Mouse (Mus musculus) embryonic facial prominence, embryonic 14.5 days (tissue): ENCODE data around the gene Prl8a6. TPM values are rescaled to one million over a fixed set of nuclear protein-coding genes. Genes with fewer than 3 reads are reported as not detected.
A peak's percentile ranks its signal among the peaks of the same experiment; 100 is the strongest.

ENCODE experiments used
- ATAC-seq: fragments of 200-750 bp; cut with Nextera tagmentation; 2 replicates; pipeline ENCODE4 v1.8.0; 2017; ENCODE audit warnings: low read depth, moderate number of reproducible peaks, moderate TSS enrichment
- DNase-seq: peaks from one replicate; pipeline ENCODE4 v3.0.0-alpha.2; 2015; ENCODE audit warnings: low spot score
- H3K27ac ChIP-seq: fragments of 300-500 bp; sonication (generic); replicated peaks from 2 replicates; pipeline ENCODE4 v1.5.1; 2014; ENCODE audit warnings: low read depth, mild to moderate bottlenecking, low read length, moderate library complexity
- H3K27me3 ChIP-seq: fragments of 300-500 bp; sonication (generic); replicated peaks from 2 replicates; pipeline ENCODE4 v1.6.1; 2014; ENCODE audit warnings: low read length; ENCODE audit not compliant: control insufficient read depth, insufficient read depth
- H3K36me3 ChIP-seq: fragments of 300-500 bp; sonication (generic); 2 replicates; pipeline ENCODE4 v1.6.1; 2014; ENCODE audit warnings: low read length, mixed read lengths; ENCODE audit not compliant: control insufficient read depth, insufficient read depth
- H3K4me1 ChIP-seq: fragments of 300-500 bp; sonication (generic); 2 replicates; pipeline ENCODE4 v1.6.1; 2014; ENCODE audit warnings: antibody characterized with exemption, low read length; ENCODE audit not compliant: control insufficient read depth, insufficient read depth
- H3K4me2 ChIP-seq: fragments of 300-500 bp; sonication (generic); 2 replicates; pipeline ENCODE4 v1.6.1; 2014; ENCODE audit warnings: low read depth, mild to moderate bottlenecking, low read length, moderate library complexity, mixed read lengths
- H3K4me3 ChIP-seq: fragments of 300-500 bp; sonication (generic); 2 replicates; pipeline ENCODE4 v1.5.1; 2014; ENCODE audit warnings: low read depth, mild to moderate bottlenecking, low read length
- H3K9ac ChIP-seq: fragments of 300-500 bp; sonication (generic); 2 replicates; pipeline ENCODE4 v1.6.1; 2014; ENCODE audit warnings: low read depth, mild to moderate bottlenecking, low read length, moderate library complexity, mixed read lengths
- H3K9me3 ChIP-seq: fragments of 300-500 bp; sonication (generic); 2 replicates; pipeline ENCODE4 v1.6.1; 2016; ENCODE audit warnings: low read length; ENCODE audit not compliant: control insufficient read depth
- WGBS: fragments of 180-500 bp; shearing (Covaris S2); extraction: QIAGEN DNeasy Blood & Tissue Kit; methylation state at CpG from one replicate; pipeline ENCODE4 v1.1.7; 2014; 5-methylcytosine and 5-hydroxymethylcytosine counted together
- polyA plus RNA-seq: library from polyadenylated mRNA; unstranded; fragments of >200 nt; fragmentation: Nextera tagmentation; extraction: Ambion mirVana; gene quantifications from 2 replicates; pipeline ENCODE4 v1.2.1, GENCODE M21; 2014

Gene Prl8a6
- polyA plus RNA-seq = not detected in 2 replicates

DNA sequence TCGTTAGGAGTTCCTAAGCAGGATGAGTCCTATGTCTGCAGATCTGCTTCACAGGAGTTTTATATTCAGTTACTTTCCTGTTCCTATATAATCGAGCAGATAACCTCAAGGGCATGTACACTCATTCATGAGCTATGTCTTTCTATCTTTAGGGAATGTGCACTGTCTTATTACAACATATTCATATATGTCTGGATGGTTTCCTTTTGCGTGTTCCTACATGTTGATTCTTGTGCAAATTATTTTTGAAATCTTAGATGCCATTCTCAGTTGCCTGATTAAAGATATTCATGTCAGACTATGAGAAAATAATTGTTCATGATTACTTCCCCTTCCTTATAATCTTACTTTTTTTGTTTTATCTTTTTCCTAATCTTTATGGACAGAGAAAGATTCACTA is at the start of gene Prl8a6:
Gene Prl8a6, minus strand, starts transcription at position 101 of the 400 bp plus-strand sequence.
- H3K9me3 ChIP-seq = no peaks in the 10 kb centered on the region
- H3K4me2 ChIP-seq = no peak within 1 kb of the TSS
- WGBS = 82% methylated on average over 3 of the region's 3 CpGs
- H3K36me3 ChIP-seq = no peaks in the 10 kb centered on the region
- no peak within 1 kb of the TSS for H3K9ac ChIP-seq
- no peaks in the 10 kb centered on the region for H3K4me1 ChIP-seq
- DNase-seq = no peak
- no peak for ATAC-seq
- no peak within 1 kb of the TSS for H3K27ac ChIP-seq
- H3K4me3 ChIP-seq = no peak within 1 kb of the TSS
- H3K27me3 ChIP-seq = no peaks in the 10 kb centered on the region

- no peak overlapping the region for H3K27ac ChIP-seq
- H3K4me3 ChIP-seq = no peak overlapping the region
- no peak overlapping the region for H3K9ac ChIP-seq
- H3K4me1 ChIP-seq = no peaks in the 10 kb centered on the region
- H3K9me3 ChIP-seq = no peaks in the 10 kb centered on the region
- no peak overlapping the region for H3K4me2 ChIP-seq
- no peak for DNase-seq
- WGBS = 71% methylated on average over 1 of the region's 1 CpGs
- H3K36me3 ChIP-seq = no peaks in the 10 kb centered on the region
- no peak for ATAC-seq
- H3K27me3 ChIP-seq = no peaks in the 10 kb centered on the region
Measured at GRCm38 (mm10) chr13:27433159-27433558, 5.3 kb downstream of the Prl8a6 start.

DNA sequence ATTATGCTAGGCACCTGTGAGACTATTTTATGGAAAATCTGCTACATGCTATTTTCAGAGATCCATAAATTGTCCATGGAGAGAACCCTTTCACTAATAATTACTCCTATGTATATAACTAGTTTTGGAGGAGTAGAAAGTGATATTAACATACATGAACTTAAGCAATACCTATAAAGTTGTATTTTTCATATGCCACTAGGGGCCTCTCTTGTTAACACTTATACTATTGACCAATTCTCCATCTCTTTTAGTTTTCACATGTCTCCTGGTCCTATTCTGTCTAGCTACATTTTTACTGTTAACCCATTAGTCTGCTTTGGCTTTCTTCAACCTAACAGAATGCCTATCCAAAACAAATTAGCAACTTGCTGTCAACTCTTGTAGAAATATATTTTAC is 24.8 kb downstream of the Prl8a6 start:
- no peak for ATAC-seq
- no peak for DNase-seq
- Histone ChIP-seq H3K9ac (no peak overlapping the region), H3K27me3 (no peaks in the 10 kb centered on the region), H3K4me1 (no peaks in the 10 kb centered on the region), H3K27ac (no peak overlapping the region), H3K9me3 (no peaks in the 10 kb centered on the region), H3K4me2 (no peak overlapping the region), H3K4me3 (no peak overlapping the region), H3K36me3 (no peaks in the 10 kb centered on the region)

- no peaks in the 10 kb centered on the region for H3K36me3 ChIP-seq
- ATAC-seq (no peak), DNase-seq (peak; percentile 63)
- no peaks in the 10 kb centered on the region for H3K4me1 ChIP-seq
- WGBS = 81% methylated on average over 7 of the region's 7 CpGs
- H3K9me3 ChIP-seq = no peaks in the 10 kb centered on the region
- H3K27ac ChIP-seq = no peak overlapping the region
- H3K9ac ChIP-seq = no peak overlapping the region
- H3K4me3 ChIP-seq = no peak overlapping the region
- H3K4me2 ChIP-seq = no peak overlapping the region
- H3K27me3 ChIP-seq = no peaks in the 10 kb centered on the region
Measured at GRCm38 (mm10) chr13:27399061-27399724, 39.3 kb downstream of the Prl8a6 start.

GRCm38 (mm10) chr13:27390746-27391145 is 47.7 kb downstream of the Prl8a6 start, which contains the start of gene Prl2b1:
Gene Prl2b1 (minus strand): TSS chr13:27390846.
- Histone ChIP-seq H3K4me1 (no peaks in the 10 kb centered on the region), H3K9ac (no peak within 1 kb of the TSS), H3K4me3 (no peak within 1 kb of the TSS), H3K27ac (no peak within 1 kb of the TSS), H3K36me3 (no peaks in the 10 kb centered on the region), H3K9me3 (no peaks in the 10 kb centered on the region), H3K4me2 (no peak within 1 kb of the TSS), H3K27me3 (no peaks in the 10 kb centered on the region)
- ATAC-seq = no peak
- 65% methylated on average over 6 of the region's 6 CpGs for WGBS
- DNase-seq = no peak

Other genes with a start within 250 kb of the Prl8a6 start
- gene Prl3c1, start 242.0 kb downstream of the Prl8a6 start, polyA plus RNA-seq = not detected in 2 replicates
- gene Prl3b1, start 196.8 kb downstream of the Prl8a6 start, polyA plus RNA-seq = not detected in 2 replicates
- not detected in 2 replicates for gene Prl3a1, start 179.3 kb downstream of the Prl8a6 start, polyA plus RNA-seq
- gene Prl6a1, start 126.1 kb downstream of the Prl8a6 start, polyA plus RNA-seq = not detected in 2 replicates
- gene Prl8a2, start 93.0 kb downstream of the Prl8a6 start, polyA plus RNA-seq = not detected in 2 replicates
- gene Prl2b1, start 47.8 kb downstream of the Prl8a6 start, polyA plus RNA-seq = not detected in 2 replicates
- not detected in 2 replicates for gene Prl8a8, start 74.5 kb upstream of the Prl8a6 start, polyA plus RNA-seq
- gene Prl8a9, start 125.9 kb upstream of the Prl8a6 start, polyA plus RNA-seq = not detected in 2 replicates
- gene Prl8a1, start 143.5 kb upstream of the Prl8a6 start, polyA plus RNA-seq = not detected in 2 replicates
- gene Prl7b1, start 171.9 kb upstream of the Prl8a6 start, polyA plus RNA-seq = not detected in 2 replicates
- not detected in 2 replicates for gene Prl7a1, start 203.8 kb upstream of the Prl8a6 start, polyA plus RNA-seq
- gene Prl7a2, start 229.3 kb upstream of the Prl8a6 start, polyA plus RNA-seq = not detected in 2 replicates